Mouse (Mus musculus): ENCODE measurements at regions not wholly inside any gene's neighbourhood (a gene's known extent, or its start where the extent isn't known, plus 50 kb on each side); places are given as distances from the start of the nearest gene placed in this dataset.
"Not testable (repeated sequence)": the region's sequence is repeated elsewhere in the genome, so short reads cannot be mapped to it uniquely, and the experiment has no call there.

DNA sequence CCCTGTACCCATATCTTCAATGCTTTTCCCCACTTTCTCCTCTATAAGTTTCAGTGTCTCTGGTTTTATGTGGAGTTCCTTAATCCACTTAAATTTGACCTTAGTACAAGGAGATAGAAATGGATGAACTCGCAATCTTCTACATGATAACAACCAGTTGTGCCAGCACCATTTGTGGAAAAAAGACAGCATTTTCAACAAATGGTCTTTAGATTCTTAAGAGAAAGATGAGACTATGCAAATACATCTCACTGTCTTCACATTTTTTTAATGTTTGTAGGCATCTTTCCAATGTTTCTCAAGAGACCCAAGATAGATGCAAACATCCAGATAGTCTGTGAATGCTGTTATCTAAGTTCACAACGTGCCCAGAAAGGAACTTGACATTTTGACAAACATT is 171.0 kb upstream of the Cdh7 start:
- not testable (repeated sequence) for DNase-seq (ENCODE audit: low spot score in 2 of 2)

- DNase-seq (ENCODE audit: low spot score in 2 of 2), result no peak
Observed at GRCm38 (mm10) chr1:109850591-109850990, 131.6 kb upstream of the Cdh7 start.

- DNase-seq (ENCODE audit: low spot score in 2 of 2), result no peak
Observed at GRCm38 (mm10) chr1:109898652-109899051, 83.6 kb upstream of the Cdh7 start.

- DNase-seq (ENCODE audit: low spot score in 2 of 2), result peak in 1 of 2 experiments; percentile 5
Observed at GRCm38 (mm10) chr1:109929483-109930255, 52.6 kb upstream of the Cdh7 start.

Data from layer of hippocampus, adult 8-10 months (tissue).